Mouse (Mus musculus) cerebellum, postnatal 14 days (tissue): Measurements from ENCODE around the gene Prss43.
"Not testable (repeated sequence)": the region's sequence is repeated elsewhere in the genome, so short reads cannot be mapped to it uniquely, and the experiment has no call there.

Experiments
- DNase-seq, 2 experiments: peaks; one replicate each; pipeline ENCODE4 v3.0.0; 2021; ENCODE audit warnings: mixed read lengths in 2 of 2

Prss43 gene

GRCm38 (mm10) chr9:110826390-110826789 is at the start of gene Prss43:
Prss43 (plus strand) TSS chr9:110826690.
- DNase-seq: no peak

GRCm38 (mm10) chr9:110778100-110778499 is 48.4 kb upstream of the Prss43 start:
- DNase-seq: no peak

- no peak for DNase-seq
Measured at GRCm38 (mm10) chr9:110778559-110778958, 47.9 kb upstream of the Prss43 start.

- DNase-seq: peak in 1 of 2 experiments; percentile 41
Measured at GRCm38 (mm10) chr9:110779242-110779913, 47.1 kb upstream of the Prss43 start.

GRCm38 (mm10) chr9:110781256-110781721 is 45.2 kb upstream of the Prss43 start:
- peak; percentile 97 to 98 for DNase-seq

GRCm38 (mm10) chr9:110781731-110782130 is 44.8 kb upstream of the Prss43 start:
- DNase-seq: peak; percentile 87

- DNase-seq: no peak
Measured at GRCm38 (mm10) chr9:110783611-110784010, 42.9 kb upstream of the Prss43 start.

- no peak for DNase-seq
Measured at GRCm38 (mm10) chr9:110788169-110788568, 38.3 kb upstream of the Prss43 start.

GRCm38 (mm10) chr9:110790462-110790861 is 36.0 kb upstream of the Prss43 start:
- no peak for DNase-seq

- DNase-seq: no peak
Measured at GRCm38 (mm10) chr9:110797013-110797412, 29.5 kb upstream of the Prss43 start.

GRCm38 (mm10) chr9:110797866-110798265 is 28.6 kb upstream of the Prss43 start, which contains the start of gene Prss42:
Prss42 (plus strand) TSS chr9:110798166.
- DNase-seq: no peak

- no peak for DNase-seq
Measured at GRCm38 (mm10) chr9:110800834-110801479, 25.5 kb upstream of the Prss43 start.

- no peak for DNase-seq
Measured at GRCm38 (mm10) chr9:110803294-110803693, 23.2 kb upstream of the Prss43 start.

GRCm38 (mm10) chr9:110810051-110810450 is 16.4 kb upstream of the Prss43 start:
- DNase-seq: no peak

- no peak for DNase-seq
Measured at GRCm38 (mm10) chr9:110813789-110814188, 12.7 kb upstream of the Prss43 start, which contains the start of gene Prss44. Prss44 (plus strand) TSS chr9:110813994.

- DNase-seq: not testable (repeated sequence)
Measured at GRCm38 (mm10) chr9:110820546-110820945, 5.9 kb upstream of the Prss43 start.

GRCm38 (mm10) chr9:110821436-110821835 is 5.1 kb upstream of the Prss43 start:
- no peak for DNase-seq

GRCm38 (mm10) chr9:110825426-110825825 is 1.1 kb upstream of the Prss43 start:
- DNase-seq: peak; percentile 51 to 56

- peak in 1 of 2 experiments; percentile 11 for DNase-seq
Measured at GRCm38 (mm10) chr9:110825832-110826231, 658 bp upstream of the Prss43 start.

- no peak for DNase-seq
Measured at GRCm38 (mm10) chr9:110833021-110833420, 6.5 kb downstream of the Prss43 start.

- DNase-seq: no peak
Measured at GRCm38 (mm10) chr9:110834411-110834810, 7.9 kb downstream of the Prss43 start, which contains the start of gene Prss45. Prss45 (plus strand) TSS chr9:110834588.

GRCm38 (mm10) chr9:110834961-110835360 is 8.5 kb downstream of the Prss43 start:
- DNase-seq: no peak

- DNase-seq: no peak
Measured at GRCm38 (mm10) chr9:110836112-110836511, 9.6 kb downstream of the Prss43 start.

- DNase-seq: no peak
Measured at GRCm38 (mm10) chr9:110840905-110841304, 14.4 kb downstream of the Prss43 start.
